Mouse (Mus musculus) G1E (cell line): ENCODE results near the gene Rap1gap2.

ENCODE experiments used
- CTCF ChIP-seq: IDR thresholded peaks from 2 replicates; pipeline ENCODE4 v1.5.1; 2012; ENCODE audit warnings: low read depth, low read length, inconsistent platforms, mixed read lengths
- GATA1 ChIP-seq: IDR thresholded peaks from 2 replicates; pipeline ENCODE4 v1.6.1; 2012; ENCODE audit warnings: borderline replicate concordance, low read length, inconsistent platforms, mixed read lengths
- POLR2AphosphoS5 ChIP-seq: IDR thresholded peaks from 2 replicates; pipeline ENCODE4 v1.6.1; 2012; ENCODE audit warnings: low read depth, low read length, inconsistent platforms; ENCODE audit not compliant: insufficient replicate concordance

DNA sequence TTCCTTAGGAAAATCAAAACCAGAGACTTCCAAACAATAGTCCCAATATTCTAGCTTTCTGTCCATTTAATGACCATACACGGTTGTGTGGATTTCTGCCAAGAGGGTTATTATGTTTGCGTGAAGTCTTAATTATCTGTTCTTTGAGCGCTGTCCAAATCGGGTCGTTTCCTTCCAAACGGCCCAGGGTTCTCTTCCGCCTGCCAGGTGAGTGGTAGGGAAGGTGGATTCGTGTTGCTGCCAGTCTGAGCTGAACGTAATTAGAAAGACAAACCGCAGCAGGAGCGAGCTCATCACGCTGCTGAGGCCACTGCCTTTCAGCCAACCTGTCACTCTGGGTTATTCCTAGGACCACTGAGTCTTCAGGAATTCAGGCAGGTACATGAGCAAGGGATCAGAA is 195.0 kb downstream of the Rap1gap2 start:
- TF ChIP-seq CTCF (no peak), POLR2AphosphoS5 (no peak), GATA1 (no peak)
